Comparison of ENCODE assay signal across 9 mouse cellular contexts in genomic region chr5:110100921-110101631, GRCm38 (mm10). TPM values are rescaled to one million over a fixed set of nuclear protein-coding genes. Genes with fewer than 3 reads are reported as not detected.
DNase-seq lines count a peak whose midpoint lies in the region; ATAC-seq lines count a peak whose summit lies in the region.
"Had no signal": no experiment of that assay in that cellular context is flagged by ENCODE, and none has a peak within 500 bp of the region (broad histone marks: within the 10 kb centered on the region; RNA-seq: fewer than 3 reads in every experiment).

No protein-coding gene starts in this region.

- peak; percentile 95 for DNase-seq in heart, adult 11 months
- no peak for DNase-seq in heart, adult 9 months (ENCODE audit: low spot score in 2 of 2)
- DNase-seq in adrenal gland, postnatal 25 days: peak; percentile 14
- DNase-seq in forebrain, embryonic 11.5 days (ENCODE audit: low spot score): peak; percentile 66
- DNase-seq in kidney, adult 18-20 months: peak; percentile 28

- peak overlapping the region; percentile 55 for H3K4me2 ChIP-seq in forebrain, embryonic 11.5 days (ENCODE audit: low read depth, low read length, severe bottlenecking)
- peak overlapping the region; percentile 73 for H3K4me2 ChIP-seq in liver, embryonic 12.5 days
- H3K4me2 ChIP-seq in neural tube, embryonic 15.5 days: peak overlapping the region; percentile 86

- peak; percentile 36 for ATAC-seq in forebrain, embryonic 11.5 days (replicated peaks; ENCODE audit: low FRiP score)
- peak; percentile 13; the same call in 1 of the 2 replicates for ATAC-seq in liver, embryonic 12.5 days
- ATAC-seq in neural tube, embryonic 15.5 days (ENCODE audit: low FRiP score): peak; percentile 34
- ATAC-seq in erythroid progenitor cell, adult 5-6 weeks (replicated peaks; ENCODE audit: low FRiP score, poor library complexity, severe bottlenecking): no peak
- ATAC-seq: Patski had no signal

- H3K4me1 ChIP-seq in forebrain, embryonic 11.5 days (replicated peaks; ENCODE audit: control insufficient read depth, insufficient read depth, low read length): peaks cover 11% of the 10 kb centered on the region
- peaks cover 28% of the 10 kb centered on the region for H3K4me1 ChIP-seq in liver, embryonic 12.5 days
- H3K4me1 ChIP-seq in neural tube, embryonic 15.5 days: peaks cover 30% of the 10 kb centered on the region

- H3K27ac ChIP-seq in forebrain, embryonic 11.5 days (ENCODE audit: low read depth, low read length): no peak overlapping the region
- no peak overlapping the region for H3K27ac ChIP-seq in liver, embryonic 12.5 days
- no peak overlapping the region for H3K27ac ChIP-seq in neural tube, embryonic 15.5 days (replicated peaks)

- peak overlapping the region; percentile 23 for H3K4me3 ChIP-seq in forebrain, embryonic 11.5 days (ENCODE audit: low read depth, low read length)
- H3K4me3 ChIP-seq in liver, embryonic 12.5 days: peak overlapping the region; percentile 37
- peak overlapping the region; percentile 44 for H3K4me3 ChIP-seq in neural tube, embryonic 15.5 days (replicated peaks)

- H3K9ac ChIP-seq in forebrain, embryonic 11.5 days (ENCODE audit: low read length): 0 out of 2 replicates have a peak overlapping the region, but pooled peaks have one; percentile 4
- H3K9ac ChIP-seq in liver, embryonic 12.5 days: no peak overlapping the region
- peak overlapping the region; percentile 50 for H3K9ac ChIP-seq in neural tube, embryonic 15.5 days (replicated peaks)

- H3K27me3 ChIP-seq in forebrain, embryonic 11.5 days (ENCODE audit: control insufficient read depth, insufficient read depth, low read length): 0 out of 2 replicates have a peak, but pooled peaks cover 2% of the 10 kb centered on the region
- peaks cover 32% of the 10 kb centered on the region for H3K27me3 ChIP-seq in liver, embryonic 12.5 days (replicated peaks)
- H3K27me3 ChIP-seq in neural tube, embryonic 15.5 days (replicated peaks): no peaks in the 10 kb centered on the region
- H3K27me3 ChIP-seq: Patski had no signal

- no peaks in the 10 kb centered on the region for H3K9me3 ChIP-seq in forebrain, embryonic 11.5 days (ENCODE audit: control insufficient read depth, low read length)
- no peaks in the 10 kb centered on the region for H3K9me3 ChIP-seq in liver, embryonic 12.5 days (replicated peaks)
- no peaks in the 10 kb centered on the region for H3K9me3 ChIP-seq in neural tube, embryonic 15.5 days (replicated peaks)

- H3K36me3 ChIP-seq in forebrain, embryonic 11.5 days (ENCODE audit: control insufficient read depth, insufficient read depth, low read length): peaks cover 18% of the 10 kb centered on the region
- H3K36me3 ChIP-seq in liver, embryonic 12.5 days: peaks cover 39% of the 10 kb centered on the region
- H3K36me3 ChIP-seq in neural tube, embryonic 15.5 days: peaks cover 38% of the 10 kb centered on the region

- 2% methylated on average over 36 of the region's 37 CpGs for WGBS in forebrain, embryonic 11.5 days
- WGBS in liver, embryonic 12.5 days (ENCODE audit: insufficient replicate concordance): 3% methylated on average over 32 of the region's 37 CpGs
- 1% methylated on average over 36 of the region's 37 CpGs for WGBS in neural tube, embryonic 15.5 days

RNA-seq across cellular contexts. Expression of gene Plcxd1, which starts 1.3 kb away (rescaled TPM):
- 0.15 and 0.29 TPM in 2 replicates for total RNA-seq in adrenal gland, postnatal 25 days (2021)
- polyA plus RNA-seq in forebrain, embryonic 11.5 days (2014; fragmentation: Nextera tagmentation; extraction: Ambion mirVana): 0.43 and 1.3 TPM in 2 replicates
- polyA plus RNA-seq in liver, embryonic 12.5 days (2016; fragmentation: Nextera tagmentation; extraction: Ambion mirVana): 0.57 and 0.82 TPM in 2 replicates
- polyA plus RNA-seq in neural tube, embryonic 15.5 days (2015; fragmentation: Nextera tagmentation; extraction: Ambion mirVana): 6.4 and 7.5 TPM in 2 replicates
- total RNA-seq in erythroid progenitor cell, adult 5-6 weeks (2015; ENCODE audit: low replicate concordance): not detected in 2 replicates
- 0.13 TPM in 1 of 2 replicates, not detected in the other for total RNA-seq in erythroid progenitor cell, adult 5-6 weeks (2017; ENCODE audit: low replicate concordance)

RNA-seq across cellular contexts. Expression of gene Gm35315, which starts 6.9 kb away (rescaled TPM):
- total RNA-seq in adrenal gland, postnatal 25 days (2021): 0.33 and 0.52 TPM in 2 replicates
- 1.3 and 2.7 TPM in 2 replicates for polyA plus RNA-seq in forebrain, embryonic 11.5 days (2014; fragmentation: Nextera tagmentation; extraction: Ambion mirVana)
- 1.8 and 2.4 TPM in 2 replicates for polyA plus RNA-seq in liver, embryonic 12.5 days (2016; fragmentation: Nextera tagmentation; extraction: Ambion mirVana)
- 0.44 and 0.92 TPM in 2 replicates for polyA plus RNA-seq in neural tube, embryonic 15.5 days (2015; fragmentation: Nextera tagmentation; extraction: Ambion mirVana)
- total RNA-seq in erythroid progenitor cell, adult 5-6 weeks (2015; ENCODE audit: low replicate concordance): not detected in 2 replicates
- not detected in 2 replicates for total RNA-seq in erythroid progenitor cell, adult 5-6 weeks (2017; ENCODE audit: low replicate concordance)

RNA-seq across cellular contexts. Expression of gene Gtpbp6, which starts 6.9 kb away (rescaled TPM):
- total RNA-seq in adrenal gland, postnatal 25 days (2021): 72.3 and 75.1 TPM in 2 replicates
- polyA plus RNA-seq in forebrain, embryonic 11.5 days (2014; fragmentation: Nextera tagmentation; extraction: Ambion mirVana): 24.4 and 28.2 TPM in 2 replicates
- 13.7 and 17.5 TPM in 2 replicates for polyA plus RNA-seq in liver, embryonic 12.5 days (2016; fragmentation: Nextera tagmentation; extraction: Ambion mirVana)
- 59.2 and 68.3 TPM in 2 replicates for polyA plus RNA-seq in neural tube, embryonic 15.5 days (2015; fragmentation: Nextera tagmentation; extraction: Ambion mirVana)
- total RNA-seq in erythroid progenitor cell, adult 5-6 weeks (2015; ENCODE audit: low replicate concordance): 2.5 TPM in 1 of 2 replicates, not detected in the other
- total RNA-seq in erythroid progenitor cell, adult 5-6 weeks (2017; ENCODE audit: low replicate concordance): 8.5 TPM in 1 of 2 replicates, not detected in the other

RNA-seq across cellular contexts. Expression of gene Zfp605, which starts 8.8 kb away (rescaled TPM):
- 5.7 and 7.1 TPM in 2 replicates for total RNA-seq in adrenal gland, postnatal 25 days (2021)
- polyA plus RNA-seq in forebrain, embryonic 11.5 days (2014; fragmentation: Nextera tagmentation; extraction: Ambion mirVana): 6.3 and 6.4 TPM in 2 replicates
- polyA plus RNA-seq in liver, embryonic 12.5 days (2016; fragmentation: Nextera tagmentation; extraction: Ambion mirVana): 1.9 and 2.0 TPM in 2 replicates
- 13.0 and 13.6 TPM in 2 replicates for polyA plus RNA-seq in neural tube, embryonic 15.5 days (2015; fragmentation: Nextera tagmentation; extraction: Ambion mirVana)
- total RNA-seq in erythroid progenitor cell, adult 5-6 weeks (2015; ENCODE audit: low replicate concordance): 0.36 TPM in 1 of 2 replicates, not detected in the other
- total RNA-seq in erythroid progenitor cell, adult 5-6 weeks (2017; ENCODE audit: low replicate concordance): 1.4 and 4.1 TPM in 2 replicates

RNA-seq across cellular contexts. Expression of gene Gm17655, which starts 28.8 kb away (rescaled TPM):
- total RNA-seq in adrenal gland, postnatal 25 days (2021): 7.5 and 7.7 TPM in 2 replicates
- polyA plus RNA-seq in forebrain, embryonic 11.5 days (2014; fragmentation: Nextera tagmentation; extraction: Ambion mirVana): 5.7 and 6.4 TPM in 2 replicates
- polyA plus RNA-seq in liver, embryonic 12.5 days (2016; fragmentation: Nextera tagmentation; extraction: Ambion mirVana): 2.6 and 3.0 TPM in 2 replicates
- polyA plus RNA-seq in neural tube, embryonic 15.5 days (2015; fragmentation: Nextera tagmentation; extraction: Ambion mirVana): 3.2 and 4.6 TPM in 2 replicates
- total RNA-seq in erythroid progenitor cell, adult 5-6 weeks (2015; ENCODE audit: low replicate concordance): 1.4 and 7.5 TPM in 2 replicates
- 5.3 TPM in 1 of 2 replicates, not detected in the other for total RNA-seq in erythroid progenitor cell, adult 5-6 weeks (2017; ENCODE audit: low replicate concordance)

Comparison
In these comparisons a context has a peak if more than half of its experiments do, and no peak if none do; other contexts are left out.
1. DNase-seq: peak in heart, adult 11 months (single experiment), adrenal gland, postnatal 25 days (single experiment), forebrain, embryonic 11.5 days (single experiment) and kidney, adult 18-20 months (single experiment); none in heart, adult 9 months (0 of 2).
2. Peak in every context shown above with its lines, with median percentiles within 50 percentile points of each other: H3K4me2 ChIP-seq and H3K4me3 ChIP-seq.